Mouse (Mus musculus) cerebellum, adult 2 months (tissue): Measurements from ENCODE around the gene Atxn2. TPM values are rescaled to one million over a fixed set of nuclear protein-coding genes. Genes with fewer than 3 reads are reported as not detected.

Experiments used
- DNase-seq, 2 experiments: peaks; one replicate each; pipeline ENCODE4 v3.0.0; 2021
- H3K27ac ChIP-seq: fragments of 200-500 bp; 2 replicates; pipeline ENCODE4 v1.5.1; 2012; ENCODE audit warnings: low read length, control low read depth, inconsistent platforms; ENCODE audit not compliant: insufficient read depth
- H3K27me3 ChIP-seq: fragments of 200-500 bp; 2 replicates; pipeline ENCODE4 v1.6.1; 2012; ENCODE audit warnings: inconsistent platforms, mild to moderate bottlenecking, low read length, moderate library complexity; ENCODE audit not compliant: control insufficient read depth, insufficient read depth
- H3K4me1 ChIP-seq: fragments of 200-500 bp; 2 replicates; pipeline ENCODE4 v1.6.1; 2011; ENCODE audit warnings: low read length; ENCODE audit not compliant: control insufficient read depth, insufficient read depth
- H3K4me3 ChIP-seq: fragments of 200-500 bp; replicated peaks from 2 replicates; pipeline ENCODE3; 2011; ENCODE audit warnings: mild to moderate bottlenecking, low read depth, low read length, control low read depth; ENCODE audit not compliant: insufficient read depth
- CTCF ChIP-seq: fragments of 200-500 bp; IDR thresholded peaks from 2 replicates; pipeline ENCODE4 v1.5.1; 2011; ENCODE audit warnings: low read depth, mild to moderate bottlenecking, control low read depth, low read length, moderate library complexity, borderline replicate concordance; ENCODE audit not compliant: insufficient read depth
- POLR2A ChIP-seq: fragments of 200-500 bp; IDR thresholded peaks from 2 replicates; pipeline ENCODE4 v1.6.1; 2011; ENCODE audit warnings: low read length, control low read depth, borderline replicate concordance; ENCODE audit not compliant: insufficient read depth
- WGBS: fragments of 180-500 bp; shearing (Covaris S2); methylation state at CpG from one replicate; pipeline ENCODE4 v1.1.7; 2018; 5-methylcytosine and 5-hydroxymethylcytosine counted together
- polyA plus RNA-seq: library from polyadenylated mRNA; depleted of rRNA; stranded (reverse); fragments of >200 nt; gene quantifications from 2 replicates; pipeline ENCODE4 v1.2.3, GENCODE M21; 2012

Atxn2 gene
- polyA plus RNA-seq, 1 experiment, result 149 TPM

DNA sequence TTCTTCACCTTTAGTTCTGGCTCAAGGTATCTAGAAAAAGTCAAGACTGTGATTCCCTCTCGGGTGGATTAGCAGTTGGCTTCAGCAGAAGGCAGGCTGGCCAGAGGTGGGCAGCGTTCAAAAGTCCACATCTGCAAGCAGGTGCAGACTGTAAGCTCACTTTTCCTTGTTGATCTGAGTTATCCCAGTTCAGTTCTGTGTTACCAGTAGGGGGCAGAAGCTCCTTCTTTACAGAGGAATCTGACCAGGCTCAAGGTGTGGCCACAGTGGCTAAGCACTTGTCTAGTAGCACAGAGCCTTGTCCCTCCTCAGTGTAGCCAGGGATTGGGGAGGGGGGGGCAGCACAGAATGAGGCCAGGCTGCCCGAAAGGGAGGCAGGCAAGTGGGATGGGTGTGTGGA lies 103.9 kb downstream of the Atxn2 start:
- DNase-seq, result peak; percentile 73 to 79
- WGBS, result 46% methylated on average over 3 of the region's 3 CpGs
- Histone ChIP-seq H3K4me1 (peaks cover 34% of the 10 kb centered on the region), H3K27me3 (no peaks in the 10 kb centered on the region), H3K4me3 (no peak overlapping the region), H3K27ac (no peak overlapping the region)
- TF ChIP-seq CTCF (peak; percentile 69), POLR2A (no peak)

DNA sequence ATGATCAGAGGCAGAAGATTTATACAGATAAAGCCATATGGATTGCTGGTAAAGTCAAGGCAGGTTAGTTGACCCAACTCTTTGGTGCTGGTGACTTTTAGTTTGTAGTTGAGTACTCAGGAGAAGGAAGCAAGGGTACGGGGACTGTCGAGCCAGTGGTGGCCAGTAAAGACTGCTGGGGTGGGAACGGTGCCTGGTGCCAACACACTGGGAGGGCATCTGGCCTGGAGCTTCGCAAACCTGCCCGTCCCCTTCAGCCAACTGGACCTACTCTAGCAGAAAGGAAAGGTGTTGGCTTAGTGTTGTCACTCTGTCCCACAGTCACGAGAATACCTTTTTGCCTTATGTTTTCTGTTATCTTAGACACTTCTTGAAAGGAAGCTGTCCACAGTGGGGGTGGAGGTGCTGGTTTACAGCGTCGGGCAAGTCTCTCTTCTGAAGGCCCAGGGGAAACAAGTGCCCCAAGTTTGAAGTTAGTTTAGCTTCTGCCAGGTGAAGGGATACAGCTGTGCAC lies 104.8 kb downstream of the Atxn2 start:
- Histone ChIP-seq H3K4me1 (peaks cover 33% of the 10 kb centered on the region), H3K27me3 (no peaks in the 10 kb centered on the region), H3K4me3 (no peak overlapping the region), H3K27ac (no peak overlapping the region)
- TF ChIP-seq POLR2A (no peak), CTCF (no peak)
- peak; percentile 17 to 27 for DNase-seq
- WGBS, result 30% methylated on average over 8 of the region's 8 CpGs

DNA sequence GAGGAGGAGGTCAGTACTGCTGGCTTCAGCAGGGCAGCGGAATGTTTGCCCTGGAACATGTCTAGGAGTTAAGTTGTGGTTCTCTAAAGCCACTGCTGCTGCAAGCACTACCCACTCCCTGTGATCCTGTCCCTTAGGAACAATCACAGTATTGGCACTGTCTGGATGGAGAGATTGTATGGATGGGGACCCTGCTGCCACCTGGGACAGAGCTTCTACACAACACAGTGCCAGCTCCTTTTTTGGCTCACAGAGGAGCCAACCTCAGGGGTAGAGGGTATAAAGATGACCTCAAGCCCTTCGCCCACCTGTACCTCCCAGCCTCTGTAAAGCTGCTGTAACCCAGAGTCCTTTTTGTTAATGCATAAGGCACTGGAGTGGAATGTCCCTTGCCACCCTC lies 105.5 kb downstream of the Atxn2 start:
- no peak overlapping the region for H3K4me3 ChIP-seq
- TF ChIP-seq CTCF, result no peak
- TF ChIP-seq POLR2A, result no peak
- H3K4me1 ChIP-seq, result peaks cover 33% of the 10 kb centered on the region
- no peak overlapping the region for H3K27ac ChIP-seq
- 92% methylated on average over 2 of the region's 2 CpGs for WGBS
- DNase-seq, result peak in 1 of 2 experiments; percentile 26
- H3K27me3 ChIP-seq, result no peaks in the 10 kb centered on the region

DNA sequence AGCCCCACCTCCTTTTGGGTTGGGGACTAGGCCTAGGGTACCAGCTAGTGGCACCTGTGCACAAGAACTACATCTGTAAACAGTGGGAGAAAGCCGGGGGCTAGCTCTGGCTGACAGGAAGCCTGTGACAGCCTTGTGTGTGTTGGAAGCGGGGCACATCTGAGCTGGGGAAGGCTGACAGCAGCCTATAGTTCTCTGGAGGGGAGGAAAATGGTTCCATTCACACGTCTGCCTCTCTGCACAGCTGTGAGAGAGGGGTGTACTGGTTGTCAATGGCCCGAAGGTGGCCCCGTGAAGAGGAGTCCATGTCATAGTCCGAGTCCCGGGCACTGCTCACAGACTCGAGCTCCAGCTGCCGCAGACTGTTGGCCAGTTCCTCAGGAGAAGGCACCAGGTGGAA lies 106.4 kb downstream of the Atxn2 start:
- Histone ChIP-seq H3K27ac (no peak overlapping the region), H3K4me3 (no peak overlapping the region), H3K27me3 (no peaks in the 10 kb centered on the region), H3K4me1 (peaks cover 29% of the 10 kb centered on the region)
- peak; percentile 16 to 27 for DNase-seq
- WGBS, result 58% methylated on average over 9 of the region's 9 CpGs
- TF ChIP-seq CTCF, result no peak
- no peak for TF ChIP-seq POLR2A

DNA sequence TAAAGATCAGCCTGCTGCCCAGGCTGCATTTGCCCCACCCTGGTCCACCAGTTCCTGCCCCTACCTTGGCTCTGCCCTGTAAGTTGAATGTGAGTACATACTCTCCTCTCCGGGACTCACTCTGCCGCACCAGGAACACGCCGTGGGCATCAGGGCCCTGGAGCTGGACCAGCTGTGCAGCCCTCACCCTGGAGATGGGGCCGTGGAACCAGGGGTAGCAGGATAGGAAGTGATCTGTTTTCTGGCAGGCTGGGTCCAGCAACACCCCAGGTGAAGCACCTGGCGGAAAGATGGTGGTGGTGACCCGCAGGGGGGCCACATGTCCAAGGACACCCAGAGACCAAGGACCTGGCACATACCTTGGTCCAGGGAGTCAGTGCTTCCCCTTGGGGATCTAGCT lies 107.3 kb downstream of the Atxn2 start:
- TF ChIP-seq POLR2A, result no peak
- no peak for TF ChIP-seq CTCF
- DNase-seq, result peak; percentile 10 to 27
- Histone ChIP-seq H3K4me1 (peaks cover 36% of the 10 kb centered on the region), H3K27me3 (no peaks in the 10 kb centered on the region), H3K4me3 (no peak overlapping the region), H3K27ac (no peak overlapping the region)
- 68% methylated on average over 7 of the region's 7 CpGs for WGBS

DNA sequence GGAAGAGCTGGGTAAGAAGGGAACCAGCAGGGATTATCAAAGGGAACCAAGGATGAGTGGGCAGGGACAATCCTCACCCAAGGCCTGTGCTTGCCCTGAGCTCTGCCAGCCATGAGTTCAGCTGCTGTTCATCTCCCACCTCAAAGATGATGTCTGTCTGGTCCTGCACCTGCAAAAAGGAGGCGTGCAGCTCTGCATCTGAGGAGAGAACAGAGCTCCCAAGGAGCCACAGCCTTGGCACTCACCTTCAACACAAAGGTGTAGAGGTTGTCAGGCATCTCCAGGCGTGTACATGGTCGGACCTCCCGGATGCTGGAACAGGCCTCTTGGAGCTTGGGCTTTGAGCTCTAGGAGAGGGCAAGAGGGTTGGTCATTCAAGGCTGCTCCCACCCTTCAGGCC lies 107.7 kb downstream of the Atxn2 start:
- no peaks in the 10 kb centered on the region for H3K27me3 ChIP-seq
- H3K4me1 ChIP-seq, result peaks cover 39% of the 10 kb centered on the region
- DNase-seq, result peak in 1 of 2 experiments; percentile 28
- TF ChIP-seq POLR2A (no peak), CTCF (no peak)
- no peak overlapping the region for H3K27ac ChIP-seq
- 96% methylated on average over 4 of the region's 4 CpGs for WGBS
- no peak overlapping the region for H3K4me3 ChIP-seq

DNA sequence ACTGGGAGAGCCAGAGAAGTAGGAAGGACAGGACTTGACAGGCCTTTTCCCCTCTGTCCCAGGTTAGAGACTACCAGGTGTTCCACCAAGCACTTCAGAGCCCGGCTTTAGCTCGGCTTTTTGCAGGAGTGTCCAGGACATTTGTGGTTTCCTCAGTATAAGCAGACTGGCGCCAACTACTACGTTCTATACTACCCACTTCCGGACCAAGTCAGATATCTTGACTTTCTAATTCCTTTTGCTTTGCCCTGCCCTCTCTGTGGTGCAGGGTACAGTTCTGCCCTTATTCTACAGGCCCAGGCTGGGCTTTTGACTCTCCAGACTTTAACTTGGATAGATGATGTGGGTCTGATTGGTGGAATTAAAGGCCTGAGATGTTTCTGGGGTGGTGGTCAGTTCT lies 108.4 kb downstream of the Atxn2 start:
- peaks cover 44% of the 10 kb centered on the region for H3K4me1 ChIP-seq
- no peaks in the 10 kb centered on the region for H3K27me3 ChIP-seq
- H3K27ac ChIP-seq, result no peak overlapping the region
- 91% methylated on average over 5 of the region's 5 CpGs for WGBS
- TF ChIP-seq POLR2A, result no peak
- TF ChIP-seq CTCF, result no peak
- H3K4me3 ChIP-seq, result no peak overlapping the region
- DNase-seq, result no peak

DNA sequence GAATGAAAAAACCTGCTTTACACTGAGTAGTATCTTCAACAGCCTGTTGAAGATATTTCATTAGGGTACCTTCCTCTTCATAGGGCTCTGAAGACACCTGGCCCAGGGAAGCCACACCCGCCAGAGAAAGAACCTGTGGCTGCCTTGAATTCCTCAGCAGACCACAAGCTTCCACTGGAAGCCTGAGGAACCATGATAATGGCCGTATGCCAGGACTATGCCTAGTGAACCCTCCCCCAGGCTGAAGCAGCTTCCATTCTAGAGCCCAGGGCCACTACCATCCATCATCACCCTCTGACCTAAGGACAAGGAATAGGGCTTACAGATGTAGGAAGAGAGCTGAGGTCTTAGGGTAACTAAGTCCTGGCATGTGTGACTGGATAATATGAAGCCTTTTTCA lies 109.0 kb downstream of the Atxn2 start:
- WGBS, result 77% methylated on average over 2 of the region's 2 CpGs
- Histone ChIP-seq H3K27me3 (no peaks in the 10 kb centered on the region), H3K4me3 (no peak overlapping the region), H3K27ac (no peak overlapping the region), H3K4me1 (peaks cover 46% of the 10 kb centered on the region)
- DNase-seq, result peak in 1 of 2 experiments; percentile 17
- TF ChIP-seq CTCF, result no peak
- no peak for TF ChIP-seq POLR2A
